Mouse (Mus musculus): Measurements from ENCODE around the gene Xxylt1. TPM values are rescaled to one million over a fixed set of nuclear protein-coding genes. Genes with fewer than 3 reads are reported as not detected.

The Xxylt1 gene
- polyA plus RNA-seq, 1 experiment from 2014 or later: 8.0 TPM

GRCm38 (mm10) chr16:30969266-30970064, 111.8 kb downstream of the Xxylt1 start:
- no peaks in the 10 kb centered on the region for H3K27me3 ChIP-seq (ENCODE audit: control insufficient read depth, insufficient read depth, low read length)
- WGBS: 50% methylated on average over 18 of the region's 18 CpGs
- H3K9me3 ChIP-seq (replicated peaks; ENCODE audit: control insufficient read depth, low read length): no peaks in the 10 kb centered on the region
- H3K36me3 ChIP-seq (ENCODE audit: control insufficient read depth, insufficient read depth): no peaks in the 10 kb centered on the region
- H3K4me1 ChIP-seq (ENCODE audit: control insufficient read depth, insufficient read depth, low read length): peaks cover 49% of the 10 kb centered on the region
- no peak for ATAC-seq (replicated peaks; ENCODE audit: extremely low read depth, insufficient read depth, low FRiP score)
- H3K4me3 ChIP-seq (ENCODE audit: low read length): no peak overlapping the region
- 0 out of 2 replicates have a peak overlapping the region, but pooled peaks have one; percentile 2 for H3K9ac ChIP-seq (ENCODE audit: low read length)
- H3K4me2 ChIP-seq (ENCODE audit: low read depth, low read length): no peak overlapping the region
- H3K27ac ChIP-seq (ENCODE audit: low read length): no peak overlapping the region

- H3K4me1 ChIP-seq (ENCODE audit: control insufficient read depth, insufficient read depth, low read length): peaks cover 52% of the 10 kb centered on the region
- no peak overlapping the region for H3K4me3 ChIP-seq (ENCODE audit: low read length)
- H3K4me2 ChIP-seq (ENCODE audit: low read depth, low read length): no peak overlapping the region
- ATAC-seq (replicated peaks; ENCODE audit: extremely low read depth, insufficient read depth, low FRiP score): no peak
- no peaks in the 10 kb centered on the region for H3K36me3 ChIP-seq (ENCODE audit: control insufficient read depth, insufficient read depth)
- no peak overlapping the region for H3K27ac ChIP-seq (ENCODE audit: low read length)
- no peaks in the 10 kb centered on the region for H3K27me3 ChIP-seq (ENCODE audit: control insufficient read depth, insufficient read depth, low read length)
- H3K9me3 ChIP-seq (replicated peaks; ENCODE audit: control insufficient read depth, low read length): no peaks in the 10 kb centered on the region
- 0 out of 2 replicates have a peak overlapping the region, but pooled peaks have one; percentile 5 for H3K9ac ChIP-seq (ENCODE audit: low read length)
- 78% methylated on average over 7 of the region's 7 CpGs for WGBS
These were observed 112.7 kb downstream of the Xxylt1 start for GRCm38 (mm10) chr16:30968402-30969151.

- peak; percentile 76 for ATAC-seq (replicated peaks; ENCODE audit: extremely low read depth, insufficient read depth, low FRiP score)
- 28% methylated on average over 5 of the region's 5 CpGs for WGBS
- Histone ChIP-seq H3K27me3 (ENCODE audit: control insufficient read depth, insufficient read depth, low read length) (no peaks in the 10 kb centered on the region), H3K4me1 (ENCODE audit: control insufficient read depth, insufficient read depth, low read length) (peaks cover 35% of the 10 kb centered on the region), H3K4me3 (ENCODE audit: low read length) (no peak overlapping the region), H3K9ac (ENCODE audit: low read length) (no peak overlapping the region), H3K27ac (ENCODE audit: low read length) (peak overlapping the region; percentile 80), H3K9me3 (replicated peaks; ENCODE audit: control insufficient read depth, low read length) (no peaks in the 10 kb centered on the region), H3K36me3 (ENCODE audit: control insufficient read depth, insufficient read depth) (no peaks in the 10 kb centered on the region), H3K4me2 (ENCODE audit: low read depth, low read length) (no peak overlapping the region)
These were observed 114.5 kb downstream of the Xxylt1 start for GRCm38 (mm10) chr16:30966684-30967083.

- H3K27ac ChIP-seq (ENCODE audit: low read length): peak overlapping the region; percentile 79
- ATAC-seq (replicated peaks; ENCODE audit: extremely low read depth, insufficient read depth, low FRiP score): peak; percentile 39; the same call in 1 of the 2 replicates
- H3K4me2 ChIP-seq (ENCODE audit: low read depth, low read length): no peak overlapping the region
- peaks cover 35% of the 10 kb centered on the region for H3K4me1 ChIP-seq (ENCODE audit: control insufficient read depth, insufficient read depth, low read length)
- WGBS: 41% methylated on average over 7 of the region's 7 CpGs
- H3K27me3 ChIP-seq (ENCODE audit: control insufficient read depth, insufficient read depth, low read length): no peaks in the 10 kb centered on the region
- H3K9ac ChIP-seq (ENCODE audit: low read length): peak overlapping the region; percentile 30; the same call in 1 of the 2 replicates
- H3K9me3 ChIP-seq (replicated peaks; ENCODE audit: control insufficient read depth, low read length): no peaks in the 10 kb centered on the region
- H3K4me3 ChIP-seq (ENCODE audit: low read length): no peak overlapping the region
- no peaks in the 10 kb centered on the region for H3K36me3 ChIP-seq (ENCODE audit: control insufficient read depth, insufficient read depth)
These were observed 116.3 kb downstream of the Xxylt1 start for GRCm38 (mm10) chr16:30964891-30965290.

- H3K27me3 ChIP-seq (ENCODE audit: control insufficient read depth, insufficient read depth, low read length): no peaks in the 10 kb centered on the region
- H3K4me3 ChIP-seq (ENCODE audit: low read length): no peak overlapping the region
- peak overlapping the region; percentile 79 for H3K27ac ChIP-seq (ENCODE audit: low read length)
- peaks cover 31% of the 10 kb centered on the region for H3K4me1 ChIP-seq (ENCODE audit: control insufficient read depth, insufficient read depth, low read length)
- WGBS: 55% methylated on average over 6 of the region's 6 CpGs
- no peaks in the 10 kb centered on the region for H3K9me3 ChIP-seq (replicated peaks; ENCODE audit: control insufficient read depth, low read length)
- peak overlapping the region; percentile 30 for H3K9ac ChIP-seq (ENCODE audit: low read length)
- no peaks in the 10 kb centered on the region for H3K36me3 ChIP-seq (ENCODE audit: control insufficient read depth, insufficient read depth)
- ATAC-seq (replicated peaks; ENCODE audit: extremely low read depth, insufficient read depth, low FRiP score): no peak
- H3K4me2 ChIP-seq (ENCODE audit: low read depth, low read length): no peak overlapping the region
These were observed 116.8 kb downstream of the Xxylt1 start for GRCm38 (mm10) chr16:30964411-30964810.

GRCm38 (mm10) chr16:30962515-30962914, 118.7 kb downstream of the Xxylt1 start:
- ATAC-seq (replicated peaks; ENCODE audit: extremely low read depth, insufficient read depth, low FRiP score): no peak
- Histone ChIP-seq H3K4me1 (ENCODE audit: control insufficient read depth, insufficient read depth, low read length) (peaks cover 24% of the 10 kb centered on the region), H3K9ac (ENCODE audit: low read length) (0 out of 2 replicates have a peak overlapping the region, but pooled peaks have one; percentile 13), H3K27ac (ENCODE audit: low read length) (no peak overlapping the region), H3K27me3 (ENCODE audit: control insufficient read depth, insufficient read depth, low read length) (no peaks in the 10 kb centered on the region), H3K36me3 (ENCODE audit: control insufficient read depth, insufficient read depth) (no peaks in the 10 kb centered on the region), H3K9me3 (replicated peaks; ENCODE audit: control insufficient read depth, low read length) (no peaks in the 10 kb centered on the region), H3K4me2 (ENCODE audit: low read depth, low read length) (no peak overlapping the region), H3K4me3 (ENCODE audit: low read length) (no peak overlapping the region)
- 83% methylated on average over 8 of the region's 8 CpGs for WGBS

GRCm38 (mm10) chr16:30961176-30961575, 120.1 kb downstream of the Xxylt1 start:
- H3K9ac ChIP-seq (ENCODE audit: low read length): no peak overlapping the region
- H3K27me3 ChIP-seq (ENCODE audit: control insufficient read depth, insufficient read depth, low read length): no peaks in the 10 kb centered on the region
- no peak for ATAC-seq (replicated peaks; ENCODE audit: extremely low read depth, insufficient read depth, low FRiP score)
- no peaks in the 10 kb centered on the region for H3K36me3 ChIP-seq (ENCODE audit: control insufficient read depth, insufficient read depth)
- no peaks in the 10 kb centered on the region for H3K9me3 ChIP-seq (replicated peaks; ENCODE audit: control insufficient read depth, low read length)
- peaks cover 13% of the 10 kb centered on the region for H3K4me1 ChIP-seq (ENCODE audit: control insufficient read depth, insufficient read depth, low read length)
- no peak overlapping the region for H3K4me2 ChIP-seq (ENCODE audit: low read depth, low read length)
- no peak overlapping the region for H3K27ac ChIP-seq (ENCODE audit: low read length)
- WGBS: 89% methylated on average over 8 of the region's 8 CpGs
- H3K4me3 ChIP-seq (ENCODE audit: low read length): no peak overlapping the region

- no peaks in the 10 kb centered on the region for H3K9me3 ChIP-seq (replicated peaks; ENCODE audit: control insufficient read depth, low read length)
- H3K27me3 ChIP-seq (ENCODE audit: control insufficient read depth, insufficient read depth, low read length): no peaks in the 10 kb centered on the region
- peaks cover 13% of the 10 kb centered on the region for H3K4me1 ChIP-seq (ENCODE audit: control insufficient read depth, insufficient read depth, low read length)
- no peak overlapping the region for H3K9ac ChIP-seq (ENCODE audit: low read length)
- H3K27ac ChIP-seq (ENCODE audit: low read length): no peak overlapping the region
- WGBS: 90% methylated on average over 4 of the region's 4 CpGs
- H3K4me3 ChIP-seq (ENCODE audit: low read length): no peak overlapping the region
- ATAC-seq (replicated peaks; ENCODE audit: extremely low read depth, insufficient read depth, low FRiP score): no peak
- no peak overlapping the region for H3K4me2 ChIP-seq (ENCODE audit: low read depth, low read length)
- H3K36me3 ChIP-seq (ENCODE audit: control insufficient read depth, insufficient read depth): no peaks in the 10 kb centered on the region
These were observed 121.0 kb downstream of the Xxylt1 start for GRCm38 (mm10) chr16:30960266-30960665.

- 87% methylated on average over 12 of the region's 12 CpGs for WGBS
- peaks cover 7% of the 10 kb centered on the region for H3K4me1 ChIP-seq (ENCODE audit: control insufficient read depth, insufficient read depth, low read length)
- no peak overlapping the region for H3K4me3 ChIP-seq (ENCODE audit: low read length)
- no peak for ATAC-seq (replicated peaks; ENCODE audit: extremely low read depth, insufficient read depth, low FRiP score)
- H3K9ac ChIP-seq (ENCODE audit: low read length): no peak overlapping the region
- H3K9me3 ChIP-seq (replicated peaks; ENCODE audit: control insufficient read depth, low read length): no peaks in the 10 kb centered on the region
- H3K27ac ChIP-seq (ENCODE audit: low read length): no peak overlapping the region
- H3K4me2 ChIP-seq (ENCODE audit: low read depth, low read length): no peak overlapping the region
- H3K27me3 ChIP-seq (ENCODE audit: control insufficient read depth, insufficient read depth, low read length): no peaks in the 10 kb centered on the region
- H3K36me3 ChIP-seq (ENCODE audit: control insufficient read depth, insufficient read depth): no peaks in the 10 kb centered on the region
These were observed 121.5 kb downstream of the Xxylt1 start for GRCm38 (mm10) chr16:30959692-30960091.
